Mouse (Mus musculus): ENCODE data around the gene Sva. TPM values are rescaled to one million over a fixed set of nuclear protein-coding genes. Genes with fewer than 3 reads are reported as not detected.

Gene Sva
- polyA plus RNA-seq (2015; fragmentation: Nextera tagmentation; extraction: Ambion mirVana), result not detected in 2 replicates

GRCm38 (mm10) chr6:42038094-42038493, at the start of gene Sva:
TSS of gene Sva (plus strand) at chr6:42038394.
- Histone ChIP-seq H3K27me3 (no peaks in the 10 kb centered on the region), H3K27ac (no peak within 1 kb of the TSS), H3K36me3 (no peaks in the 10 kb centered on the region), H3K9me3 (no peaks in the 10 kb centered on the region), H3K4me1 (no peaks in the 10 kb centered on the region), H3K9ac (no peak within 1 kb of the TSS), H3K4me2 (no peak within 1 kb of the TSS), H3K4me3 (no peak within 1 kb of the TSS)
- ATAC-seq (ENCODE audit: insufficient number of reproducible peaks, insufficient read depth, low FRiP score, low TSS enrichment, low read depth), result no peak

Other genes with a start within 250 kb of the Sva start
- not detected in 2 replicates for gene Pip, start 190.9 kb upstream of the Sva start, polyA plus RNA-seq (2015; fragmentation: Nextera tagmentation; extraction: Ambion mirVana)
- gene Sval2, start 185.4 kb upstream of the Sva start, polyA plus RNA-seq (2015; fragmentation: Nextera tagmentation; extraction: Ambion mirVana), result not detected in 2 replicates
- not detected in 2 replicates for gene Sval1, start 86.8 kb upstream of the Sva start, polyA plus RNA-seq (2015; fragmentation: Nextera tagmentation; extraction: Ambion mirVana)
- gene Sval3, start 70.3 kb upstream of the Sva start, polyA plus RNA-seq (2015; fragmentation: Nextera tagmentation; extraction: Ambion mirVana), result not detected in 2 replicates
- gene Tas2r139, start 102.5 kb downstream of the Sva start, polyA plus RNA-seq (2015; fragmentation: Nextera tagmentation; extraction: Ambion mirVana), result not detected in 2 replicates
- not detected in 2 replicates for gene Tas2r144, start 176.9 kb downstream of the Sva start, polyA plus RNA-seq (2015; fragmentation: Nextera tagmentation; extraction: Ambion mirVana)
- 26.5 and 30.2 TPM in 2 replicates for gene Gstk1, start 207.5 kb downstream of the Sva start, polyA plus RNA-seq (2015; fragmentation: Nextera tagmentation; extraction: Ambion mirVana)
- gene Tmem139, start 223.6 kb downstream of the Sva start, polyA plus RNA-seq (2015; fragmentation: Nextera tagmentation; extraction: Ambion mirVana), result 0.96 and 1.7 TPM in 2 replicates
- 59.5 and 69.9 TPM in 2 replicates for gene Casp2, start 226.6 kb downstream of the Sva start, polyA plus RNA-seq (2015; fragmentation: Nextera tagmentation; extraction: Ambion mirVana)
- gene Clcn1, start 248.3 kb downstream of the Sva start, polyA plus RNA-seq (2015; fragmentation: Nextera tagmentation; extraction: Ambion mirVana), result 0.13 and 0.45 TPM in 2 replicates

Data from embryonic facial prominence, embryonic 13.5 days (tissue).